Mouse (Mus musculus): ENCODE measurements around the gene Tspan31. TPM values are rescaled to one million over a fixed set of nuclear protein-coding genes. Genes with fewer than 3 reads are reported as not detected.

Gene Tspan31
- total RNA-seq, 2 experiments from 2014 or later: 22.4 to 23.4 TPM

DNA sequence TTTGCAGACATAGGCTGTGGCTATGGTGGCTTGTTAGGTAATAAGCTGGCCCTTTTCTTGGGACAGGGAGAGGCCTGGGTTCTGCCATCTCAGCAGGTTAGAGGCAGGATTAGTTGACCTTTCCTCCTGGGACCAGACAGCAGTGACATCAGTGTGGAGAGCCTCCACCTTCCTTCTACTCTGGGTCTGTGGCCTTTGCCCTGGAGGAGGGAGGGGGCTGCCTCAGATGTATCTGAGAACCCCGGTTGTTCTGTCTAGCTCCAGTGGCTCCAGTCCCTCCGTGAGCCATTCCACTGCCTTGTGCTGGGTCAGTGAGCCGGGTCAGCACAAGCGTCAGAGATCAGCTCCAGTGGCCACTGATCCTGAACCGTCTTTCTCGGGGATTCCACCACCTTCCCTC lies 26.9 kb downstream of the Tspan31 start:
- no peak for DNase-seq (ENCODE audit: low spot score)

- DNase-seq (ENCODE audit: low spot score): no peak
Observed at GRCm38 (mm10) chr10:127042468-127043115, 27.5 kb downstream of the Tspan31 start.

- peak; percentile 87 for DNase-seq (ENCODE audit: low spot score)
Observed at GRCm38 (mm10) chr10:127041774-127042338, 28.2 kb downstream of the Tspan31 start.

DNA sequence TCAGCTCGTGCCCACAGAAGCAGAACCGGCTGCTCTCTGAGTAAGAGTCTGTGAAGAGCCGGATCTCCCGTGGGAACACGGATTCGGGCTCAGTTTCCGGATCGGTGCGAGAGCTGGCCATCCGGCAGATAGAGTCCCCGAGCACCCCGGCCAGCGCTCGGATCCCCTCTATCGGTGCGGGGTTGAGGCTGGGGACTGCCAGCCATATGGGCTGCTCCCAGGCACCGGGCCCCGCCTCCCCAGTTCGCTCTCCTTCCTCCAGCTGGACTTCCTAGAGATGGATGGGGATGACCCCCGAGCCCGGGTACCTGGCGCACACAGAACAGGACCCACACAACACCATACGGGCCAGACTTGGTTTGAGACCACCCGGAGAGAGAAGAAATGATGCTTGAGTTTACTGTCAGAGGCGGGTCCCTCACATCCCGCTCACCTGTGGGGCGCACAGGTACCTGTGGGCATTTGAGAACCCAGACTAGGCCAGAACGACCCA lies 28.7 kb downstream of the Tspan31 start, which contains the start of the genes Mettl1 and Eef1akmt3:
Gene Mettl1, plus strand, starts transcription at position 141 of the 493 bp plus-strand sequence.
Gene Eef1akmt3, minus strand, starts transcription at position 240 of the 493 bp plus-strand sequence.
- no peak for DNase-seq (ENCODE audit: low spot score)

GRCm38 (mm10) chr10:127040569-127041214 lies 29.4 kb downstream of the Tspan31 start:
- no peak for DNase-seq (ENCODE audit: low spot score)

GRCm38 (mm10) chr10:127037641-127038040 lies 32.4 kb downstream of the Tspan31 start:
- DNase-seq (ENCODE audit: low spot score): no peak

- DNase-seq (ENCODE audit: low spot score): no peak
Observed at GRCm38 (mm10) chr10:127036273-127036672, 33.8 kb downstream of the Tspan31 start.

GRCm38 (mm10) chr10:127033301-127033741 lies 36.7 kb downstream of the Tspan31 start:
- no peak for DNase-seq (ENCODE audit: low spot score)

GRCm38 (mm10) chr10:127030336-127031296 lies 39.4 kb downstream of the Tspan31 start, which contains the start of gene Tsfm:
Gene Tsfm (minus strand): TSS chr10:127030840.
- peak; percentile 92 for DNase-seq (ENCODE audit: low spot score)

- no peak for DNase-seq (ENCODE audit: low spot score)
Observed at GRCm38 (mm10) chr10:127018422-127018821, 51.6 kb downstream of the Tspan31 start.

Other genes starting within 250 kb of the Tspan31 start
- gene Atp23, start 168.9 kb downstream of the Tspan31 start, total RNA-seq (2021): 1 to 10 TPM; 1.5 to 1.6 TPM
- 100 to 1,000 TPM in 1 of 2 experiments, 10 to 100 TPM in 1; 84.5 to 110 TPM for gene Ctdsp2, start 91.5 kb downstream of the Tspan31 start, total RNA-seq (2021)
- 1 to 10 TPM; 2.9 to 3.6 TPM for gene Avil, start 69.6 kb downstream of the Tspan31 start, total RNA-seq (2021)
- gene Tsfm, start 39.4 kb downstream of the Tspan31 start, total RNA-seq (2021): 10 to 100 TPM; 20.4 to 22.4 TPM
- gene Mettl1, start 28.9 kb downstream of the Tspan31 start, total RNA-seq (2021): 1 to 10 TPM; 8.6 to 9.1 TPM
- under 1 TPM in 1 of 2 experiments, not detected in 1; 0.09 TPM for gene Eef1akmt3, start 28.8 kb downstream of the Tspan31 start, total RNA-seq (2021)
- gene Cyp27b1, start 22.0 kb downstream of the Tspan31 start, total RNA-seq (2021): under 1 TPM in 1 of 2 experiments, not detected in 1; 0.19 TPM
- gene March9, start 10.1 kb downstream of the Tspan31 start, total RNA-seq (2021): 1 to 10 TPM in 1 of 2 experiments, under 1 TPM in 1; 0.39 to 1.0 TPM
- 10 to 100 TPM; 42.2 to 45.6 TPM for gene Cdk4, start 6.7 kb downstream of the Tspan31 start, total RNA-seq (2021)
- gene Agap2, start 5.0 kb upstream of the Tspan31 start, total RNA-seq (2021): 1 to 10 TPM; 1.3 to 1.7 TPM
- 10 to 100 TPM; 11.3 to 13.5 TPM for gene Os9, start 50.9 kb upstream of the Tspan31 start, total RNA-seq (2021)
- under 1 TPM; 0.39 to 0.93 TPM for gene B4galnt1, start 95.0 kb upstream of the Tspan31 start, total RNA-seq (2021)
- gene Slc26a10, start 110.4 kb upstream of the Tspan31 start, total RNA-seq (2021): 1 to 10 TPM; 1.6 to 2.9 TPM
- gene Arhgef25, start 119.8 kb upstream of the Tspan31 start, total RNA-seq (2021): 1 to 10 TPM; 7.4 to 9.5 TPM
- 10 to 100 TPM; 20.0 to 27.3 TPM for gene Dtx3, start 125.5 kb upstream of the Tspan31 start, total RNA-seq (2021)
- 1 to 10 TPM; 7.4 to 8.2 TPM for gene Pip4k2c, start 141.3 kb upstream of the Tspan31 start, total RNA-seq (2021)
- gene Kif5a, start 193.1 kb upstream of the Tspan31 start, total RNA-seq (2021): under 1 TPM; 0.21 to 0.37 TPM
- 10 to 100 TPM; 96.1 to 97.2 TPM for gene Dctn2, start 196.1 kb upstream of the Tspan31 start, total RNA-seq (2021)
- 10 to 100 TPM; 14.6 to 15.7 TPM for gene Mbd6, start 218.8 kb upstream of the Tspan31 start, total RNA-seq (2021)
- gene Mars, start 241.5 kb upstream of the Tspan31 start, total RNA-seq (2021): 10 to 100 TPM; 67.5 to 68.8 TPM

All from gastrocnemius, adult 18-20 months (tissue).